Mouse (Mus musculus): ENCODE results near the gene Gpr137b.
"Not testable (repeated sequence)": the region's sequence is repeated elsewhere in the genome, so short reads cannot be mapped to it uniquely, and the experiment has no call there.

DNA sequence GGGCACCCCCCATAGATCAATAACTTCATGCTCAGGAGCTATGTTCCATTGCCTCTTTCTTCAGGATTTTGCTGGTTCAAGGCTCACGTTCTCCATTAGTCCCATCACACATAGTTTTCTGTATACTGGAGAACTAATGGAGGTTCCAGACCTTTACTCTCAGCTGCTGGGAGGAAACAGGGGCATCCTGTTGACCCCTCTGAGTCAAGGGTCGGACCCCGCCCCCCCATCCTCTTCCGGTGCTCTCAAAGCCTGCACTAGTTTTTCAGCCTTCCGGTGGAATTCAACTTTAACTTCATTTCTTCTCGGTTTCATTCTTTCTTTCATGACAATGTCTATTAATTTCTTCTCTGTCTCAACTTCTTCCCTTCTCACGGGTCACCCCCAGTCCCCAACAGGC is 42.3 kb upstream of the Gpr137b start:
- TF ChIP-seq MYOG (IDR thresholded peaks at IDR 0.05; ENCODE audit: control insufficient read depth in 1 of 3, insufficient read depth in 1 of 3, insufficient read length in 2 of 3, low read depth in 2 of 3); MAX (IDR thresholded peaks at IDR 0.05; ENCODE audit: low read depth); MYOD1 (IDR thresholded peaks at IDR 0.05; ENCODE audit: control insufficient read depth in 1 of 3, insufficient read length in 2 of 3, low read depth in 2 of 3); TCF3 (IDR thresholded peaks at IDR 0.05; ENCODE audit: insufficient read length, low read depth); POLR2A (IDR thresholded peaks at IDR 0.05; ENCODE audit: insufficient read length, low read depth); POLR2AphosphoS2 (IDR thresholded peaks at IDR 0.05; ENCODE audit: insufficient read length, low read depth); SRF (IDR thresholded peaks at IDR 0.05; ENCODE audit: control insufficient read depth, insufficient read length, low read depth); TCF12 (IDR thresholded peaks at IDR 0.05; ENCODE audit: insufficient read depth, poor library complexity, severe bottlenecking); E2F4 (IDR thresholded peaks at IDR 0.05; ENCODE audit: insufficient read depth); USF1 (IDR thresholded peaks at IDR 0.05; ENCODE audit: low read depth): not testable (repeated sequence)
